Mouse (Mus musculus) cerebellum, postnatal 25 days (tissue): ENCODE measurements at regions not wholly inside any gene's neighbourhood (a gene's known extent, or its start where the extent isn't known, plus 50 kb on each side); places are given as distances from the start of the nearest gene placed in this dataset.

Experiments
- DNase-seq, 2 experiments: peaks; one replicate each; pipeline ENCODE4 v3.0.0; 2021; ENCODE audit warnings: mixed read lengths in 2 of 2

GRCm38 (mm10) chrX:35791273-35791672 is 97.4 kb upstream of the Dock11 start:
- no peak for DNase-seq

- DNase-seq, result peak; percentile 5 to 33
Observed at GRCm38 (mm10) chrX:35813206-35813605, 75.4 kb upstream of the Dock11 start.

GRCm38 (mm10) chrX:35834411-35834810 is 54.2 kb upstream of the Dock11 start:
- DNase-seq, result peak; percentile 27 to 43

- DNase-seq, result no peak
Observed at GRCm38 (mm10) chrX:35838064-35838463, 50.6 kb upstream of the Dock11 start.
